Mouse (Mus musculus) thymus, postnatal 14 days (tissue): ENCODE data around the gene Crybb1.

Experiments used
- DNase-seq: peaks from one replicate; pipeline ENCODE4 v3.0.0; 2021

The Crybb1 gene

DNA sequence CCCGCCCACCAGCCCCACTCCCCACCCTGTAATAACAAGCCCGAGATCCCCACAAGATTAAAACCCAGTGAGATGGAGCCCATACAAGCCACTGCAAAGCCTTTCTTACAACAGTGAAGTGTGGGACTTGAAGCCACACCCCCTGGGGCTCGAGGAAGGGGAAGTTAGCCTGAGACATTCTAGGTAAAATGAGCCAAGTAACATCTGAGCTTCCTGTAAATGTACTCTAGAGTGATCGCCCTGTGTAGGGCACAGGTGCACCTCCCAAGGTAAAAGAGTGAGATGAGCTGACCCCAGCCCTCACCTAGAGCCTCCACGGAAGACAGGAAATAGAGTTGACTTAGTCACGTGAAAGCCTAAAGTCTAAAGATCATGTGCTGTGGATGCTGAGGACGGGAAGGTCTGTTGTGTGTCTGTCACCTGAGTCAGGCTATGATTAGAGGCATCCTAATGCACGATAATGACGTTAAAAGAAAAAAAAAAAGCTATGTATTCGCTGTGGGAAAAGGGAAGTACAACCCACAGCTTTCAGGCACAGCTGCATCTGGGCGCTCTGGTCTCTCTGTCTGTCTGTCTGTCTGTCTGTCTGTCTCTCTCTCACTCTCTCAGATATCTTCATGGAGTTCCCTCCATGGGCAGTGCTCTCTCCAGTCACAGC lies 31.5 kb downstream of the Crybb1 start:
- DNase-seq, result peak; percentile 61

DNA sequence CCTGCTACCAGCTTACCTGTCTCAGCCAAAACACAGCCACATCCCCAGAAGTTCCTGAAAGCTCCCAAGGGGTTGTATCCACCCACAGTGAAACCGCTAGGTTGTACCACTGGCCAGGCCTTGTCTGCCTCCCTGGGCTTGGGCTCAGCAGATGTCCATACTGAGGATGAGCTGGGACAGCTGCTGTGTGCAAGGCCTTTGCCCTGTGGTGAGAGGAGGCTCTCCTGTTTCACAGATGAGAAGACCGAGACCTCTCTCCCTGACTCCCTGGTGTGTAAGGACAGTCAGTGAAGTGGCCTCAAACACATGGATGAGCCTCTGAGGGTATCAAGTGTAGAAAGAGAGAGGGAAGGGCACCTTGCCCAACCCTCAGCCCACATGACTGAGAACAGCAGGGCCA lies 32.0 kb downstream of the Crybb1 start:
- DNase-seq, result no peak

DNA sequence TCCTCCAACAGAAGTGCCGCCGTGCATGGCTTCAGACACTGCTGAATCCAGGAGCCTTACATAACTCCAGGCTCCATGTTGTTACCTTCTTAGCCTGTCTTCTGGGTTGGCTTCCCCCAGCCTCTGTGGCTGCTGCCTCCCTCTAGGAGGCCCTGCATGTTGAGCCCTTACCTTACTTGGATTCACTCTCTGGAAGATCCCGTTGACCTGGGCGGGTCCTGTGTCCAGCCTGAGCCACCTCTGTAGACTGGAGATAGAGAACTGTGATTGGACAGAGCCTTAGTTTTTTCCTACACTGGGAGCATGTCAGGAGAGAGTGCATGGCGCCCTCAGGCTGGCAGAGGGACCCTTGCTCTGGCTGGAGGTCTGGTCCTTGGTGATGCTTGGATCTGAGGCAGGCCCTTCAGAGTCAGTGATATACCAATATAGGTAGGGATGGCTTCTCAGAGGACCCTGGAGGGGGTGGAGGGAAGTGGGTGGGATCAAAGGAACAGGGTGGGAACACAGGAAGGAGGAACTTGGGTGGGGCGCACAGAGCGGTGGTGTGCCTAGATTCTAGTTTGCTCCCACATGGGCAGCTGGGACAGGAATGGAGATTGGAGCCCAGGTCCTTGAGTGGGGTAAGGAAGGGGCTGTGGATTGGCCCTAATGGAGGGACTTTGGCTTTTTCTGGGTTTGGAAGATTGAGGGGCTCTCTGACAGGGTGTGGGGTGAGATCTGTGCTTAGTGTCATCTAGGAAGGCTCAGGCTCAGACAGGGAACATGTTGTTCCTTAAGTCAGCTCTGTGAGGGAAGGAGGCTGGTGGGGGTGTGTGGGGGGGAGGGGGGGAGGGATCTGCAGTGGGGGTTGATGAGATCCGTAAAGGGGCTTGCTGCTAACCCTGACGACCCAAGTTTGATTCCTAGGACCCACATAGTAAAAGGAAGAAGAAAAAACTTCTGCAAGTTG lies 32.9 kb downstream of the Crybb1 start:
- DNase-seq, result no peak

DNA sequence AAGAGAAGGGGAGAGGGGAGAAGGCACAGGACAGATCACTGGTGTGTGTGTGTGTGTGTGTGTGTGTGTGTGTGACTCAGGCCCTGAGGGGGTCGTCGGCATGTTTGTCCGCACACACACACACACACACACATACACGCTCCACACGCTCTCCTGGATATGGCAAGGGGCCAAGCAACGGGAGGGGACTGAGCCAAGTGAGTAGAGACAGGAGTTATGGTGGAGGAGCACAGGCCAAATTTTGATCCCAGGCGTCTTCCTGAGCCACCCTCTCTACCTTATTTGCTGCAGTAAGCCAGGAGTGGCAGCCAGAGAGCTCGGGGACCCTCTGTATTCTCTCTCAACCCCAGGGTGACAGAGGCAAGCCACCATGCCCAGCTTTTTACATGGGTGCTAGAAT lies 33.6 kb downstream of the Crybb1 start:
- DNase-seq, result no peak

DNA sequence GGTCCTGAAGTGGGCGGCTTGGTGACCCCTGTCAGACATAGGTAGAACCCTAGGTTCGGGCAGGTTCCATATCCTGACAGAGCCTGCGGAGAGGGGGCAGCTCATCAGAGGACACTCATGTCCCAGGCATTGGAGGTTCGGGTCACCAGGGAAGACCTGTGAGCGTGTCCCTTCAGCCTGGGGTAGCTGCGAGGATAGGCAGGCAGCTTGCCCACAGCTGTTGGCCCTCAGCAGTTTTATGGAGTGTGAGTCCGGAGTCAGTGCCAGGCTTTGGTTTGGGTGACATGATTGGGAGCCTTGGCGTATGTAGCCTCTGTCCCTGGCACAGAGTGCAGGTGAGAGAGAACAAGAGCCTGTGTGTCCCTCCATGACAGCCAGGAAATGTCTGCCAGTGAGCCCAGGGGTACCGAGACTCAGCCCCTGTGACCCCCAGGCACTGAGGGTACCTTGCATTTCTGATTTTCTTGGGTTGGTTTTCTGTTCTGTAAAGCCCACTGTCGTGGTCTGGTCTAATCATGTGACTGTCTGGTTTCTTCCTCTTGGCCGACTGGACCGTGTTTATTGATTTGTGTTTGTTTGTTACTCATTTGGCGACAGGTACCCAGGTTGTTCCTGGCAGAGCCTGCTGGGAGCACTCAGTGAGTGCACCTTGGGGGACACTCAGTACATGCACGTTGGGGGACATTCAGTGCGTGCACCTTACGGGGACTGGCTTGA lies 34.4 kb downstream of the Crybb1 start:
- DNase-seq, result no peak

DNA sequence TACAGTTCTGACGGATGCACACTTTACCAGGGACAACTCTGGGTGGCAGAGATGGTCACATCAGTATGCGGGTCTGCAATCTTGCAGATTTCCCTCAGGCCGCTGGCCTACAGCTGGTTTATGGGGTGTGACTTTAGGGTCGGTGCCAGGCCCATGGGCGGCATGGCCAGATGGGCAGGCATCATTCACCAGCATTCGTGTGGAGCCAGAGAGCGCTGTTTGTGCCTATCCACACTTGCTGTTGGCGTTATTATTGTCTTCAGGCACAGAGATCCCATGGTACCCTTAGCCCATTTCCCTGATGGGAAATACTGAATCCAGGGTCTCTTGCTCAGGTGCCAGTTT lies 34.9 kb downstream of the Crybb1 start:
- DNase-seq, result no peak

DNA sequence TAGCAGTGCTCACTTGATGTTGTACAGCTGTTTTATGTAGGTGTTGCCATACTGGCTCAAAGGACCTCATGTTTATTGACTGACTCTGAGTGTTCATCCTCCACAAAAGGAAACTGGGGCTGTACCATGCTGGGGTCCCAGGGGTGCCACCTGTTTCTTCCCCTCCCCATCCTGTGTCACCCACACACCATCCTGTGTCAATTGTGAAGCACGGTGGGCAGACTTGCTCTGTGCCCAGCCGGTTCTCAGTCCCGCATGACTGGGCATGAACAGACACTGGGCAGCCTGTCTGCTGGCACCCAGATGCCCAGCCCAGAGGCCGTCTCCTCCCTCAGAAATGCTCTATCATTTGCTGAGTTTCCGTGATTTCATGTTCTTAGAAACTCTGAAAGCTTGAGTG lies 36.3 kb downstream of the Crybb1 start:
- peak; percentile 59 for DNase-seq

DNA sequence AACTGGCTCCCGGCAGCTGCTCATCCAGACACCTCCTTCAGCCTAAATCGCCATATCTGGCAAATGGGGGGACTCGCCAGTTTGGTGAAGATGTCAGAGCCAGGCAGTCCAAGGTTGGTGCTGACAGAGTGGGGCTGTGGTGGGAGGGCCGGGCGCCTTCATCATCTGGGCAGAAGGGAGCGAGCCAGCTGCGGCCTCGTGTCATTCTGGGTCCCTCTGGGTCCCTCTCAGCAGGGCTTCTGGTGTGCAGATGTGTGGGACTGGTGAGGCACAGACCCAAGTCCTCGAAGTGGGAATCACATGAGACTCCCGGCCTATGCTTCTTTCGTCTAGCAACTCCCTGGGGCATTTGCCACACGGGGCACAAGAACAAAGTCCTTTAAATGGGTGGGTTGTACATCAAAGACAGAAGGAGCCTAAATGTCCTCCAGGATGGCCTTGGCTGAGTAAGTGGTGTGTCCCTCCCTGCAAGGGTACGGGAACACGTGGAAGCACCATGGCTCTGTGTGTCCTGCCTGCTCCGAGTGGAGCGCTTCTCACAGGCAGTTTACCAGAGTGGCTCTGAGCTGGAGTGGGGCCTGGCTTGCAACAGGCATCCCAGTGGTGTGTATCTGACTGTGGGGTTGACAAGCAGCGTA lies 36.8 kb downstream of the Crybb1 start:
- no peak for DNase-seq

DNA sequence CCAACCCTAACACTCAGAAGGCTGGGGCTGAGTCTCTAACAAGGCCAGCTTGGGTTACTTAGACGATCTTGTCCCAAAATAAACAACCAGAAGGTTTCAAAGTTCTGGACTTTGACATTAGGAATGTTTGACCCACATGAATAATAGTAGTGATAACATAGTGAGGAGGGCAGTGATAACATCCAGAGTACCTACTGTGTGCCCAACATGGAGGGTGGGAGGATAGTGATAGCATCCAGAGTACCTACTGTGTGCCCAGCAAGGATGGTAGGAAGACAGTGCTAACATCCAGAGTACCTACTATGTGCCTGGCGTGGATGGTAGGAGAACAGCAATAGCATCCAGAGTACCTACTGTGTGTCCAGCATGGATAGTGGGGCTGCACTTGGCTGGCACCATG lies 38.2 kb downstream of the Crybb1 start:
- no peak for DNase-seq

DNA sequence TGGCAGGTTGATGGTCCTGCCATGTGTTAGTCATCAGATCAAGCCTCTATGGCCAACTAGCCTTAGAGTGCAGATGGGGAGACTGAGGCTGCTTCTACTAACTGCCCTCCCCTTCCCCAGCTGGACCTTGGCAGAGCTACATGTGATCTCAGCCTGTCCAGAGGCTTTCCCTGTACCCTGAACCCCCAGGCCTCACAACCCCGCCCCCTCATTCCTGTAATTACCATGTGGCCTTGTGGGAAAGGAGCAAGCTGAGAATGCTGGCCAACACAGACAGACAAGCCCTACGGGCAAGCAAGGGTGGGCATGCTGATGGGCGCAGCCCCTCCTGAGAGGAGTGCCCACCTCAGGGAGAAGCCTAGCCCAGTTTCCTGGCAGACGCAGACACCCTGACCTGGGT lies 39.1 kb downstream of the Crybb1 start:
- no peak for DNase-seq

DNA sequence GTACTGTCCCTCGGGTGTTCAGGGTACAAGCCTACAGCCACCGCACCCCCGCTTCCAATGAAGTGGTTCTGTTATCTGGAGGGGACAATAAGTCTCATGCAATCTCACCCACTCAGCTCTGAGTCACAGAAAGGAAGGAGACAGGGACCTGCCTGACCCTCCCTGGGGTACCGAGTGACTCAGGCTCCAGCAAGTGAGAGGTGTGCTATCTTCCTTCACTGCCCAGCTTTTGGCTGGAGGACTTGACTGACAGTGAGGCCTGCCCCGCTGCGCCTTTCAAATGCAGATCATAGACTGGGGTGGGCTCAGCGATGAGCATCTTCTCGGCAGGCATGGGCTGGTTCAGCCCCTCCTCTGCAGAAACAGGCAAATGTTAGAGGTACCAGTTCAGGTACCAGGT lies 39.5 kb downstream of the Crybb1 start:
- no peak for DNase-seq

DNA sequence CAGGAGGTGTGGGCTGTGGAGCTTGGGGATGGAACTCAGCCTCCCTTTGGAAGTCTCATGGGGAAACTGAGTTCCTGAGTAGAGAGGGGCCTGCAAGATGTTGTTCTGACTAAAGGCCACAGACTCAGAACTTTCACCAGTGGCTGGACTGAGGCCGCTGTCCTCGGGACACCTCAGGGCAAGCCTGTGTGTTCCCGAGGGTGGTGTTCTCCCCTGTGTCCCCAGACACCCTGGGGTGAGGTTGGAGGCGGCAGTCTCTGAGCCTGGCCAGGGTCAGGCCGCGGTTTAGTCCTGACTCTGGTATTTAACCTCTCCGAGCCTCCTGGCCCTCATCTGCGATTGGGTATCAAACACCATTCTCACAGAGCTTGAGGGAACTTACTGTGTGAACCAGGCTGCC lies 39.9 kb downstream of the Crybb1 start:
- DNase-seq, result no peak

DNA sequence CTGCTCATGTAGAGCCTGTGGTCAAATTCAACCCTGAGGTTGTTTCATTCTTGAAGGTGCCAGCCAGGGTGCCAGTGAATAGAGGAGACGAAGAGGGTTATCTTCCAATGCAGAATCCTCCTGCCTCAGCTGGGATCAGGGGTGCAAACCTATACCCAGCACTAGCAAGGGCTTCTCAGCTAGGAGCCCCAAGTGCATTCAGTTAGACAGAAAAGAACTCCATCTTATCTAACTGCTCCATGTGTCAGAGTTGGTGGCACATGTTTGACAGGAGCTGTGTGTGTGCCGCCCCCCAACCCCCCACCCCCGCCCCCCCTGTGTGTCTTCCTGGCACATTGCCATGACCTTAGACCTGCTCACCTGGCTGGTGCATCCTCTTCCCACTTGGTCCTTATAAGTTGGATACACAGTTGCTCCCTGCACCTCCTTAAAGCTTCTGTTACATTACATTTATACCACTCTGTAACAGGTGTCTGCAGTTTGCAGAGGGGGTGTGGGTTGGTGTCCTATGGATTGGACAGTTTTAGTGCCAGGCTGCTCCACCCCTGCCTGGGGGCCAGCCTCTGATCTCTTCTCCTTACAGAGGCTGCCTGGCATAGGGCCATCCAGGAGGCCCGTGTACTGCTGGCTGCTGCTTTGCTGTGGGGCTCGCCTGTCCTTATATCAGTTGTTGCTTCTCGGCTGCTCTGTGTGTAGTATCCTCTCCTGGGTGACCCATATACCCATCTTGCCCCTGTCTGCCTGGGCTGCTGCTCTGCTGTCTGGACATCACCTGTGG lies 41.0 kb downstream of the Crybb1 start:
- no peak for DNase-seq

DNA sequence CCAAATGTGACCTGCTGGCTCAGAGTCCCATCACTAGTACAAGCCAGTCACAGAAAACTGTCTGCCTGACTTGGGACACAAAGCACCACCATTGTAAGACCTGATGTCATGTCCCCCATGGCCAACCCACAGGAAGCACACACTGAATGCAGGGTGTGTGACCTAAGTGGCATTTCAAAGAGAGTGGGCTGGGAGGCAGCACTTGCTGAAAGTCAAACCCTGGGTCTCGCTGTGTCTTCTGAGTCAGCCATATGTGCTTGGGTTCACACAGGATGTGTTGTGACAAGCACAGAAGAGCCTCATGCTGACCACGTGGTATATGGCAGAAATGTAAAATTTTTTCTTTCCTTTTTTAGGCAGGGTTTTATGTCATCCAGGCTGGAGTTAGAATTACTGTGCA lies 41.6 kb downstream of the Crybb1 start:
- DNase-seq, result peak; percentile 50

DNA sequence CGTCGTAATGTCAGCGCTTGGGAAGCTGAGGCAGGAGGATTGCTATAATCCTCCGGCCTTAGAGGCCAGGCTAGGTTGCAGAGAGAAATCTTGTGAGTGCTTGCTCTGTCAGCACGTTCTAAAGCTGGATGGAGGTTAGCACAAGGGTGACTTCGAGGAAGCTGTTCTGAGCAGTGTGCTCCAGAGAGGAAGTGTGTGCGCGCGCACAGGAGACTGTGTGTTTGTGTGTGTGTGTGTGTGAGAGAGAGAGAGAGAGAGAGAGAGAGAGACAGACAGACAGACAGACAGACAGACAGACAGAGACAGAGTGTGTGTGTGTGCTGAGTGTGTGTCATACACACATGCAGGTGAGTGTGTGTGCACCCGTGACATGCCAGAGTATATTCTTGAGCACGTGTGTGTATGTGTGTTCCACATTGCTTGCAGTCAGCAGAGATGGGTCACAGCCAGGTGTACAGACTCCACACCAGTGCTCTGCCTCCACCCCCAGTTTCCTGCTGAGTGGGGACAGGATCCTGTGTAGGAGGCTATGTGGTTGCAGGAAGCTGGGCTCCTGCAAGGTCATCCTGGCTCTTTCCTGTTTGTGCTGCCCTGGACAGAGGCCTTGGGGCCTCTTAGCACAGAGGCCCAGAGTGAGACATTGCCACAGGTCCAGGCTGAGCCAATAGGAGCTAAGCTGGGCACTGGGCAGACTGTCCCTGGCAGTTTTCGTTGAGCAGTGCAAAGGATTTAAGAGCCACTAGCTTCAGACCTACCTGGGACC lies 42.8 kb downstream of the Crybb1 start:
- DNase-seq, result peak; percentile 68

DNA sequence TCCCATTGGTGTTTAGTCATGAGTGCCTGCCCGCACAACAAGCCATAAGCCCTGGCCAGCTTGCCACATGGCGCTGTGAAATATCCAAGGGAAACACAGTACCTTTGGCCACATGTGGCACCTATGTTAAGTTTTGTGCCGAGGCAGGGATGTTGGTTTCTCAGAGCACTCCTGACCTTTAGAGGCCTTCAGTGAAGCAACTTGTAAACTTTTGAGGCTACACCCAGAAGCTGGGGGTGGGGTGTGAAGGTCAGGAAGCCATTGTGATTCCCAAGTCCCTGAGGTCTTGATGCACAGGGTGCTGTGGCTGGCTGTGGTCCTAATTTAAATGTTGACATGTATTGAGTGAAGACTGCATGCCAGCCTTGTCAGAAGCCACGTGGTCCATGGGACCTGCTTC lies 43.8 kb downstream of the Crybb1 start:
- DNase-seq, result no peak

DNA sequence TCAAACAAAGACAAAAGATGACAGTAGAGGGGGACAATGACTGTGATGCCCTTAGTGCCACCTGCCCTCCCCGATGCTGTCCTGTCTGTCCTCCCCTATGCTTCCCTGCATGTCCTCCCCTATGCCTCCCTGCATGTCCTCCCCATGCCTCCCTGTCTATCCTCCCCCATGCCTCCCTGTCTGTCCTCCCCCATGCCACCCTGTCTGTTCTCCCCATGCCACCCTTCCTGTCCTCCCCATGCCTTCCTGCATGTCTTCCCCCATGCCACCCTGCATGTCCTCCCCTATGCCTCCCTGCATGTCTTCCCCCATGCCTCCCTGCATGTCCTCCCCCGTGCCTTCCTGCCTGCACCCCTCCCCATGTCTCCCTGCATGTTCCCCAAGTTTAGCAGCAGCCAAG lies 44.5 kb downstream of the Crybb1 start:
- DNase-seq, result no peak

DNA sequence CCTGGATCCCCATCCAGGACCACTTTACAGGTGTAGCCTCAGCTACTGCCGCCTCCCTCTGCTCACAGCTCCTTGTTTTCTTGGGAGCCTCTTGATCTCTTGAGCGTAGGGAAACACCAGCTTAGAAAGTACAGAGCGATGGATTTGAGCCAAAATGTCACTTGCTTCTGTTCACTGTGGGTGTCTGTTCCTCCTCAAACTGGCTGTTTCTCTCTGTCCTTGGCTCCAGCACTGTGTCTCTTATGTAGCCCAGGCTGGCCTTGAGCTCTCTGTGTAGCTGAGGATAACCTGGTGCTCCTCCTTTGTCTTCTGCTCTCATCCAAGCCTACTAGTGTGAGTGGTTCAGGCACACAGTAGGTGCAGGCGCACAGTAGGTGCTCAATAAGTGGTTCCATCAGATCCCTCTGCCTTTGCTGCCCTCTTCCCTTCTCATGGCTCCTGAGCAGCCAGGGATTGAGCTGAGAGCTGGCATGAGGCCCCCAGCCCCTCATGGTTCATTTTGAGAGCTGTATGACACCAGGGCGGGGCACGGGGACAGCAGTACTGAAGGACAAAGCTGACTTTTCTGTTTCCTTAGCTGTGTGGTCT lies 45.2 kb downstream of the Crybb1 start:
- no peak for DNase-seq

DNA sequence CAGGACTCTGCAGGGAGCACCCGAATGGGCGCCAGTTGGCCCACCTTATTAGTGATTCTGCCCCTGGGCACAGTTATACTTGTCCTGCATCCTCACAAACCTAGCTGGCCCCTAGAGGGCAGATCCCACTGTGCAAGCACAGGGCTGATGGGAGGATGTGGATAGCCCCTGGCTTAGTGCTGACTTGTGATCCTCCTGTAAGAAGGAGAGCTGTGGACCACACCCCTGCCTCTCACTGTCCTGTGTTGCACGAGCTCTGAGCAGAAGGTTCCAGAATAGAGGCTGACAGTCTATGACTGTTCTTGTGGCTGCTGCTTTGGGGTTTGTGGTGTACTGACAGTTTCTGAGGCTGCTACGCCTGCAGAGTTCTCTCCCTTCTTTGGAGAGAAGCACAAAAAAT lies 46.1 kb downstream of the Crybb1 start:
- DNase-seq, result no peak

DNA sequence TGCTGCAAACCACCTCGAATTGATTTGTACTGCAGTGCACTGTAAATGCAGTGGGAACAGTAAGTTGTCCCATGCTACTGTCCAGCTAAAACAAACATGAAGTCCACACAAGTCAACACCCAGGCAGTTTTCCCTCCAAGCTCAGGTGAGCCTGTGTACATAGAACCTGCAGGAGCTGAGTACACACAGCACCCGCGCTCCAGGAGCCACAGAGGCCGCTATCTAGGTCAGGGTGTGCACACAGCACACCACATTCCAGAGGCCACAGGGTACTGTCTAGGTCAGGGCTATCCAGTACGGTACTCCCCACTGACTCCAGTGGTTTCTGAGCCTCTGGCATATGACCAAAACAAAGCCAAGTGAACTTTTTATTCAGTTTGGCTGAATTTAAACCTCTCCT lies 46.7 kb downstream of the Crybb1 start:
- DNase-seq, result no peak

DNA sequence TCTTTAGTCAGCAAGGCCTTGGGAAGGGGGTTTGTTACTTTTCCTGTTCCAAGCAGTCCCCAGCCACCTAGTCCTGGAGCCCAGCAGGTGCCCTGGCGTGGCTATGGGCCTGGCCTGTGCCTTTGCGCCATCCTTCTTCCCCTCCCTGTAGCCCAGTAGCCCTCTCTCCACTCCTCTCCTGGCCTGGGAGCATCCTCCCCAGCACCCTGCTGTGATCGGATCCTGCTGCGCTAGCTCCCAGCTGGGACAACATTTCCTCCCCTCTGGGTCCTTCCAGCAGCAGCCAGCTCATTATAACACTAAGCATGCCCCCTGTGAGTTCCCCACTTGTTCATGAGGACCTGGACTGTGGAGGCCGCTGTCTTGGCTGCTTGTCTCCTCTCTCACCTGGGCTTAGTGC lies 50.2 kb downstream of the Crybb1 start:
- no peak for DNase-seq
